Mouse (Mus musculus) lung, postnatal 25 days (tissue): ENCODE data around the gene Pak4.

ENCODE experiments used
- DNase-seq: peaks from one replicate; pipeline ENCODE4 v3.0.0; 2022; ENCODE audit warnings: low spot score

The Pak4 gene

GRCm38 (mm10) chr7:28587644-28588043, 10.3 kb downstream of the Pak4 start:
- no peak for DNase-seq

- peak; percentile 61 for DNase-seq
Observed at GRCm38 (mm10) chr7:28586663-28587411, 11.1 kb downstream of the Pak4 start.

GRCm38 (mm10) chr7:28585001-28585400, 13.0 kb downstream of the Pak4 start:
- peak; percentile 57 for DNase-seq

GRCm38 (mm10) chr7:28584468-28584867, 13.5 kb downstream of the Pak4 start:
- DNase-seq: no peak

- peak; percentile 51 for DNase-seq
Observed at GRCm38 (mm10) chr7:28583570-28584344, 14.2 kb downstream of the Pak4 start.

- no peak for DNase-seq
Observed at GRCm38 (mm10) chr7:28582841-28583240, 15.1 kb downstream of the Pak4 start.

GRCm38 (mm10) chr7:28581721-28582120, 16.3 kb downstream of the Pak4 start:
- no peak for DNase-seq

GRCm38 (mm10) chr7:28579826-28580225, 18.2 kb downstream of the Pak4 start:
- DNase-seq: no peak

- DNase-seq: no peak
Observed at GRCm38 (mm10) chr7:28578543-28579053, 19.4 kb downstream of the Pak4 start.

GRCm38 (mm10) chr7:28577826-28578542, 20.0 kb downstream of the Pak4 start:
- peak; percentile 91 for DNase-seq

- DNase-seq: peak; percentile 88
Observed at GRCm38 (mm10) chr7:28576271-28576914, 21.6 kb downstream of the Pak4 start.

GRCm38 (mm10) chr7:28575597-28575996, 22.4 kb downstream of the Pak4 start:
- DNase-seq: no peak

GRCm38 (mm10) chr7:28573236-28573635, 24.7 kb downstream of the Pak4 start:
- no peak for DNase-seq

GRCm38 (mm10) chr7:28572689-28573088, 25.3 kb downstream of the Pak4 start:
- DNase-seq: no peak

GRCm38 (mm10) chr7:28570982-28571682, 26.9 kb downstream of the Pak4 start:
- peak; percentile 69 for DNase-seq

GRCm38 (mm10) chr7:28570291-28570981, 27.5 kb downstream of the Pak4 start:
- peak; percentile 93 for DNase-seq

GRCm38 (mm10) chr7:28568253-28568652, 29.7 kb downstream of the Pak4 start:
- DNase-seq: peak; percentile 76

GRCm38 (mm10) chr7:28567539-28567938, 30.4 kb downstream of the Pak4 start:
- DNase-seq: no peak

- DNase-seq: no peak
Observed at GRCm38 (mm10) chr7:28565407-28565806, 32.6 kb downstream of the Pak4 start.

- DNase-seq: no peak
Observed at GRCm38 (mm10) chr7:28562951-28563350, 35.0 kb downstream of the Pak4 start.

GRCm38 (mm10) chr7:28562371-28562770, 35.6 kb downstream of the Pak4 start:
- no peak for DNase-seq
